Mouse (Mus musculus) testis, adult 2 months (tissue): ENCODE data around the gene Gadd45a. TPM values are rescaled to one million over a fixed set of nuclear protein-coding genes. Genes with fewer than 3 reads are reported as not detected.

Experiments used
- H3K27ac ChIP-seq: fragments of 200-500 bp; 2 replicates; pipeline ENCODE4 v1.5.1; 2012; ENCODE audit warnings: low read depth, low read length; ENCODE audit not compliant: control insufficient read depth, insufficient read depth
- H3K27me3 ChIP-seq: fragments of 200-500 bp; 2 replicates; pipeline ENCODE4 v1.6.1; 2012; ENCODE audit warnings: mild to moderate bottlenecking, low read length, moderate library complexity; ENCODE audit not compliant: control insufficient read depth, insufficient read depth
- H3K36me3 ChIP-seq: fragments of 200-500 bp; 2 replicates; pipeline ENCODE4 v1.6.1; 2012; ENCODE audit warnings: mild to moderate bottlenecking, low read length; ENCODE audit not compliant: control insufficient read depth, insufficient read depth
- H3K4me1 ChIP-seq: fragments of 200-500 bp; 2 replicates; pipeline ENCODE4 v1.6.1; 2012; ENCODE audit warnings: low read length; ENCODE audit not compliant: control insufficient read depth, insufficient read depth
- H3K4me3 ChIP-seq: fragments of 200-500 bp; 2 replicates; pipeline ENCODE4 v1.5.1; 2012; ENCODE audit warnings: low read depth, mild to moderate bottlenecking, low read length, moderate library complexity, mixed read lengths; ENCODE audit not compliant: control insufficient read depth
- CTCF ChIP-seq: fragments of 200-500 bp; IDR thresholded peaks from 2 replicates; pipeline ENCODE4 v1.5.1; 2012; ENCODE audit warnings: low read depth, mild to moderate bottlenecking, inconsistent platforms, low read length, moderate library complexity; ENCODE audit not compliant: control insufficient read depth, insufficient read depth, insufficient replicate concordance
- POLR2A ChIP-seq: fragments of 200-500 bp; IDR thresholded peaks from 2 replicates; pipeline ENCODE4 v1.6.1; 2012; ENCODE audit warnings: low read depth, mild to moderate bottlenecking, inconsistent platforms, low read length, moderate library complexity; ENCODE audit not compliant: control insufficient read depth
- polyA plus RNA-seq: library from polyadenylated mRNA; depleted of rRNA; stranded (reverse); fragments of >200 nt; gene quantifications from 2 replicates; pipeline ENCODE4 v1.2.3, GENCODE M21; 2012

Gene Gadd45a
- polyA plus RNA-seq, 1 experiment: 4.1 TPM

GRCm38 (mm10) chr6:67010370-67011216 lies 26.7 kb downstream of the Gadd45a start:
- Histone ChIP-seq H3K27me3 (no peaks in the 10 kb centered on the region), H3K27ac (no peak overlapping the region), H3K4me3 (no peak overlapping the region), H3K36me3 (no peaks in the 10 kb centered on the region), H3K4me1 (no peaks in the 10 kb centered on the region; the same call in 1 of the 2 replicates)
- no peak for TF ChIP-seq CTCF
- TF ChIP-seq POLR2A: no peak

- Histone ChIP-seq H3K27ac (no peak overlapping the region), H3K4me3 (no peak overlapping the region), H3K27me3 (no peaks in the 10 kb centered on the region), H3K4me1 (no peaks in the 10 kb centered on the region; the same call in 1 of the 2 replicates), H3K36me3 (no peaks in the 10 kb centered on the region)
- TF ChIP-seq POLR2A (no peak), CTCF (no peak)
Measured at GRCm38 (mm10) chr6:67009888-67010287, 27.4 kb downstream of the Gadd45a start.

- Histone ChIP-seq H3K27ac (no peak overlapping the region), H3K36me3 (no peaks in the 10 kb centered on the region), H3K4me3 (no peak overlapping the region), H3K4me1 (no peaks in the 10 kb centered on the region), H3K27me3 (no peaks in the 10 kb centered on the region)
- no peak for TF ChIP-seq POLR2A
- no peak for TF ChIP-seq CTCF
Measured at GRCm38 (mm10) chr6:66999800-67000199, 37.5 kb downstream of the Gadd45a start.

- Histone ChIP-seq H3K27me3 (no peaks in the 10 kb centered on the region), H3K36me3 (no peaks in the 10 kb centered on the region), H3K4me3 (no peak overlapping the region), H3K27ac (no peak overlapping the region), H3K4me1 (no peaks in the 10 kb centered on the region)
- TF ChIP-seq POLR2A (no peak), CTCF (no peak)
Measured at GRCm38 (mm10) chr6:66998645-66999044, 38.6 kb downstream of the Gadd45a start.

GRCm38 (mm10) chr6:66996257-66996656 lies 41.0 kb downstream of the Gadd45a start:
- TF ChIP-seq POLR2A (no peak), CTCF (no peak)
- H3K4me1 ChIP-seq: no peaks in the 10 kb centered on the region
- no peak overlapping the region for H3K27ac ChIP-seq
- H3K36me3 ChIP-seq: no peaks in the 10 kb centered on the region
- no peak overlapping the region for H3K4me3 ChIP-seq
- H3K27me3 ChIP-seq: no peaks in the 10 kb centered on the region

- TF ChIP-seq POLR2A (no peak), CTCF (no peak)
- no peaks in the 10 kb centered on the region for H3K27me3 ChIP-seq
- no peak overlapping the region for H3K4me3 ChIP-seq
- H3K27ac ChIP-seq: no peak overlapping the region
- H3K4me1 ChIP-seq: no peaks in the 10 kb centered on the region
- no peaks in the 10 kb centered on the region for H3K36me3 ChIP-seq
Measured at GRCm38 (mm10) chr6:66995825-66996224, 41.4 kb downstream of the Gadd45a start.

GRCm38 (mm10) chr6:66994981-66995380 lies 42.3 kb downstream of the Gadd45a start:
- no peaks in the 10 kb centered on the region for H3K27me3 ChIP-seq
- H3K36me3 ChIP-seq: no peaks in the 10 kb centered on the region
- no peak for TF ChIP-seq CTCF
- no peak for TF ChIP-seq POLR2A
- no peak overlapping the region for H3K4me3 ChIP-seq
- no peaks in the 10 kb centered on the region for H3K4me1 ChIP-seq
- no peak overlapping the region for H3K27ac ChIP-seq
